Mouse (Mus musculus) c-Kit-positive CD71-positive TER-119-negative erythroid progenitor cells, embryonic 14.5 days (primary cell): ENCODE data around the gene Btnl9.
"Not testable (repeated sequence)": the region's sequence is repeated elsewhere in the genome, so short reads cannot be mapped to it uniquely, and the experiment has no call there.

Source experiments
- DNase-seq: peaks from one replicate; pipeline ENCODE4 v3.0.0-alpha.2; 2013; ENCODE audit warnings: low read depth

The Btnl9 gene

GRCm38 (mm10) chr11:49176047-49176779 is 10.7 kb downstream of the Btnl9 start:
- not testable (repeated sequence) for DNase-seq

DNA sequence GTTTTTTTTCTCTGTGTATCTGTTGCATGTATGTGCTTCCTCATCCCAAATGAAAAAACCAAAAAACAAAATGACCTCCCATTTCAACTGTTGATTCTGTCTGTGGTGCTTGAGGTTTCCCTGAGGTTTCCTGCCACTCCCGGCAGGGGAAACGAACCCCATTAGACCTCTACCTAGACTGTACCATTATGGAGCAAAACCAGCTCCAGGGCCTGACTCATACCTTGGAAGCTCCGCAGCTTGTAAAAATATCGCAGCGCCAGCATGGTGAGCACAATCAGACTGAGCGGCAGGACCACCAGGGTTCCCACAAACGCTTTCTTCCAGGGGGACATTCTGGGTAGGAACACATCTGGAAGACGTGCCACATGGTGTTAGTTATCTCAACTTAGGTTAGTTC is 11.6 kb downstream of the Btnl9 start:
- DNase-seq, result no peak

GRCm38 (mm10) chr11:49170576-49170975 is 16.4 kb downstream of the Btnl9 start:
- no peak for DNase-seq

DNA sequence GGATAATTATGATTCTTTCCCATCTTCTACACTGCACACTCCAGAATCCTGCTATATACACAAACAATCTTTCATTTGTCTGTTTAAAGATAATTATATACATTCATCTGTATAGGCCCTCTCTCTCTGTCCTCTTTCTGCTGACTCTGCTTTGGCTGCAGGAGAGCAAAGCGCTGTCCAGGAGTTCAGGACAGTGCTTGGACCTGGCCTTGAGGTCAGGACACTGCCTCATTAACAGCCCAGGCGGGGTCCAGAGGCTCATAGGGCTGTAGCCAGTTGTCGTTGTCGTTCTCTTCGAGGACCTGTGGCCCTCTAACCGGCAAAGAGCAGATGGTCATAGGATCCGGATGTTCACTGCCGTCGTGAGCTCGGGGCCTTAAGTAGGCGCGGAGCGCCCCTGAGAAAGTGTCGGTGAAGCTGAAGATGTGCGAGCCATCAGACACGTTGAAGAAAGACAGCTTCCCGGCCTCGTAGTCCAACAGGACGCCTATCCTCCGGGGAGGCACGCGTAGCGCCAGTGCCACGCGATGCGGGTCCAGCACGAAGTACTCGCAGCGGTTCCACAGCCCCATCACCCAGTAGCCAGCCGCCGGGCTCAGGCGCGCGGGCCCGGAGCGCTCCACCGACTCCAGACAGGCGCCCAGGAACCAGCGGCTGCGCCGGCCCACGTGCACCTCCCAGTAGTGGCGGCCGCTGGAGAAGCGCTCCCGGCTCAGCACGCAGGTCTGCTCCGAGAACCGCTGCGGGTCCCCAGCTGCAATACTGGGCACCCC is 17.9 kb downstream of the Btnl9 start:
- DNase-seq, result no peak

DNA sequence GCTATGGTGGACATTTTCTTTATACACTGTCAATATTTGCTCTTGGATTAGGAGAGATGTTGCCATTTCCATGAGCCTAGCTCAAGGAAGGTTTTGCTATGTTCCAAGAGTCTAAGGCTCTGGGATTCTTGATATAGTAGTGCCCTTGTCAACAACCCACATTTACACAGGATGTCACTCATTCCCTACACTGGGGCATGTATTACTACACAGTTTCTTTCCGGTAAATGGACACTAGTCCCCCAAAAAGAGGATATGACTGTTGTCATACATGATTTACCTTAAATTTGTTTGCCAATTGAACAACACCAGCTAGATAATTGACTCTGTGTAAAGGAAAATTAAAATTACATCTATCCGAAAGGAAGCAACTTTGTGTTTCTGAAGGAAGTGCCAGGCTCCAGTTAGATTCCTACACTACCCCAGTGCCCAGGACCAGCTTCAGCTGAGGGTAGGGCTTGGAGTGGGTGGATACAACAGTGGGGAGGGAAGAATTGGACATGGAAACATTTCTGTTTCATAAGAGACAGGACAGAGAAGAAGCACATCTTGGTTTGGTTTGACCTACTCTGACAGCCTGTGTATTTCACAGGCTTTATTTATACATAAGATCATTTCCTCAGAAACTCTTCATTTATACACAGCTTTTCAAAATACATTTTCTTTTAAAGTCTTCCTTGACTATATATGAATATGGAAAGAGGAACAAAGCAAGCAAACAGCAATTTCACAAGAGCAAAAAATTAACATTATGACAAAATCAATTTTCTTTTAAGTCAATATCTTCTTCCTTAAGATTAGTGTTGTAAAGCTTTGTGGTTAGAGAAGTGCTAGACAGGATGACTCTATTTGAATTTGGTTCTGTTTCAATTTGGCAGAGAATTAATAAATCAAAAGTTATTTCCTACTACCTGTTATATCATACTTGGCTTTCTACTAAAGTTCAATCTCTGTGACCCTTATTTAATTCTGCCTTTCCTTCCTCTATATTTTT is 29.8 kb downstream of the Btnl9 start:
- DNase-seq, result no peak

GRCm38 (mm10) chr11:49154077-49154476 is 32.9 kb downstream of the Btnl9 start, which contains the start of gene Olfr1394:
Gene Olfr1394, plus strand, starts transcription at chr11:49154377.
- no peak for DNase-seq

DNA sequence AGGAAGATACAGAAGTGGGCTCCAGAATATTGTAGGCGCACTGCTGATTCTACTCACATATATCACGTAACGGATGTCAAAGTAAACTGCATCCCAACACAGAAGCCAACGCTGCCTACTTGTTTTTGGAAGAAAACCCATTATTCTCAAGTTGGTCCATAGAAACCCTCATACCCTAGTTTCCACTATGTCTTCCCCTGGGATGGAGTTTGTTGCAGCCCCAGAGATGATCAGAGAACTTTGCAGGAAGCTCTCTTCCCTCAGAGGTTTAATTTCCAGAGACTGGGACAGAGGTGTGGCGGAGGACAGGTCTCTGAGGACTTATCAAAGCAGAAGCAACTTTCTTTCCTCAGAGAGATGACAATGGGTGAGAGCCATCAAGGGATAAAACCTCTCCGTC is 45.0 kb downstream of the Btnl9 start, which contains the start of gene Olfr1395:
Olfr1395 (plus strand) TSS at position 301 of the 400 bp plus-strand sequence.
- no peak for DNase-seq

- no peak for DNase-seq
Observed at GRCm38 (mm10) chr11:49124169-49124568, 62.8 kb downstream of the Btnl9 start.

DNA sequence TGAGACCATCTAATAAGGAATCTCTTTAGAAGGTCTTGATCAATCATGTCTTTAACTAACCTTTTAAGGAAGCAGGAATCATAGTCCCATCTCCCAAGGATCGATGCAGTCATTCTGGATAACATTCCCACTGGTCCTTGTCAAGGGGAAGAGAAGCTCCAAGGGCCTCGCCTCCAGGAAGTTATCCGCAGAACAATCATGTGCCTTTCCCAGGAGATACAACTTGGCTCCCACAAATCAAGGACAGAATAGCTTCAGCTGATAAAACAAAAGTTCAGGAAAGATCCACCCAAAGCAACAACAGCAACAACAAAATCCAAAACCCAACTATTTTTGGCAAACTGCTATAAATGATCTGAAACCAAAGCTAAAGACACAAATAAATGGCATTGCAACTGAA is 67.3 kb downstream of the Btnl9 start:
- DNase-seq, result no peak
